Mouse (Mus musculus) heart, embryonic 11.5 days (tissue): ENCODE results near the gene Stat5b. TPM values are rescaled to one million over a fixed set of nuclear protein-coding genes. Genes with fewer than 3 reads are reported as not detected.

Experiments
- ATAC-seq: fragments of 200-750 bp; cut with Nextera tagmentation; replicated peaks from 2 replicates; pipeline ENCODE4 v1.8.0; 2017; ENCODE audit warnings: moderate library complexity; ENCODE audit not compliant: insufficient number of reproducible peaks, low FRiP score, low TSS enrichment
- H3K27ac ChIP-seq: fragments of 300-500 bp; sonication (generic); 2 replicates; pipeline ENCODE4 v1.5.1; 2014; ENCODE audit warnings: mild to moderate bottlenecking, low read depth, low read length
- H3K27me3 ChIP-seq: fragments of 300-500 bp; sonication (generic); 2 replicates; pipeline ENCODE4 v1.6.1; 2014; ENCODE audit warnings: mild to moderate bottlenecking, low read length, mixed read lengths; ENCODE audit not compliant: control insufficient read depth, insufficient read depth
- H3K36me3 ChIP-seq: fragments of 300-500 bp; sonication (generic); 2 replicates; pipeline ENCODE4 v1.6.1; 2014; ENCODE audit warnings: mild to moderate bottlenecking, low read length, moderate library complexity, mixed read lengths; ENCODE audit not compliant: control insufficient read depth, insufficient read depth
- H3K4me1 ChIP-seq: fragments of 300-500 bp; sonication (generic); 2 replicates; pipeline ENCODE4 v1.6.1; 2014; ENCODE audit warnings: low read length; ENCODE audit not compliant: control insufficient read depth, insufficient read depth
- H3K4me2 ChIP-seq: fragments of 300-500 bp; sonication (generic); 2 replicates; pipeline ENCODE4 v1.6.1; 2014; ENCODE audit warnings: mild to moderate bottlenecking, moderate library complexity
- H3K4me3 ChIP-seq: fragments of 300-500 bp; sonication (generic); 2 replicates; pipeline ENCODE4 v1.5.1; 2014; ENCODE audit warnings: low read depth, low read length
- H3K9ac ChIP-seq: fragments of 300-500 bp; sonication (generic); 2 replicates; pipeline ENCODE4 v1.6.1; 2014; ENCODE audit warnings: mild to moderate bottlenecking, low read depth, low read length, moderate library complexity
- H3K9me3 ChIP-seq: fragments of 300-500 bp; sonication (generic); replicated peaks from 2 replicates; pipeline ENCODE4 v1.6.1; 2016; ENCODE audit warnings: low read length; ENCODE audit not compliant: control insufficient read depth
- WGBS: fragments of 180-500 bp; shearing (Covaris S2); extraction: QIAGEN DNeasy Blood & Tissue Kit; methylation state at CpG from one replicate; pipeline ENCODE4 v1.1.7; 2014; ENCODE audit not compliant: insufficient replicate concordance; 5-methylcytosine and 5-hydroxymethylcytosine counted together
- polyA plus RNA-seq: library from polyadenylated mRNA; unstranded; fragments of >200 nt; fragmentation: Nextera tagmentation; extraction: Ambion mirVana; gene quantifications from 2 replicates; pipeline ENCODE4 v1.2.1, GENCODE M21; 2014

Stat5b gene
- polyA plus RNA-seq, 1 experiment from 2014 or later: 26.4 TPM

DNA sequence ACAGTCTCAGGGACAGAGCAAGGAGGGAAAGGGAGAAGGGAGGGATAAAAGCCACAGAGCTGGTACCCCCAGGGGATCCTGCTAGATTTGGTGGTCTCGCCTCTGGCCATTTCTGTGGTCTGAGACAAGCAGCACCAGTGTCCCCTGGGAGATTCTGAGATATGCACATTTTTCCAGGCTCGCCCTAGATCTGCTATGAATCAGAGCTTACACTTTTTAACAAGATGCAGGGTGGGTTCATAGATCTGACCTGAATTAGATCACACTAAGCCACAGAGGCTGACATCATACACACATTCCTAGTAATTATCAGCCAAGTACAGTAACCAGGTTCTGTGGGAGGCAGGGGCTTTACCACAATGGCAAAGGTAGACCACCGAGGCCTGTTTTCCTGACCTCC is 60.8 kb downstream of the Stat5b start:
- Histone ChIP-seq H3K36me3 (peaks cover 23% of the 10 kb centered on the region), H3K9me3 (no peaks in the 10 kb centered on the region), H3K9ac (no peak overlapping the region), H3K4me1 (no peaks in the 10 kb centered on the region), H3K4me3 (no peak overlapping the region), H3K27me3 (no peaks in the 10 kb centered on the region), H3K4me2 (no peak overlapping the region), H3K27ac (no peak overlapping the region)
- no peak for ATAC-seq
- 84% methylated on average over 3 of the region's 3 CpGs for WGBS

DNA sequence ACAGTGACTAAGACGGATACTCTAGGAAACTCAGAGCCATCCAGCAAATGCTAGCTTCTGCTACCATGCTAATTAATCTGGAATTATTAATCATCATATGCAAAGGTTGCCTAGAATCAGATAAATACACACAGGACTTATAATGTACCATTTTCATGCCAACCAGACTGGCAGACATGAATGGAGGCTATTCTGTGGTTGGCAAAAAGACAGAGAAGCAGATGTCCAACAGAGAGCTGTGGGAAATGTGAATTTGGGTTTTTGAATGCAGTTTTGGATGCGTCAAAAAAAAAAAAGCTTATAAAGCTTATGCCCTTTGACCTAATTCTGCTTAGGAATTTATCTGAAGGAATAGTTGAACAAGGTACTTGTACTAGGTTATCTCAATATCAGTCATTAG is 64.8 kb downstream of the Stat5b start:
- ATAC-seq: no peak
- Histone ChIP-seq H3K4me3 (no peak overlapping the region), H3K9ac (no peak overlapping the region), H3K4me2 (no peak overlapping the region), H3K4me1 (peaks cover 10% of the 10 kb centered on the region), H3K36me3 (peaks cover 29% of the 10 kb centered on the region), H3K27ac (no peak overlapping the region), H3K9me3 (no peaks in the 10 kb centered on the region), H3K27me3 (no peaks in the 10 kb centered on the region)
- WGBS: 96% methylated on average over 2 of the region's 2 CpGs

DNA sequence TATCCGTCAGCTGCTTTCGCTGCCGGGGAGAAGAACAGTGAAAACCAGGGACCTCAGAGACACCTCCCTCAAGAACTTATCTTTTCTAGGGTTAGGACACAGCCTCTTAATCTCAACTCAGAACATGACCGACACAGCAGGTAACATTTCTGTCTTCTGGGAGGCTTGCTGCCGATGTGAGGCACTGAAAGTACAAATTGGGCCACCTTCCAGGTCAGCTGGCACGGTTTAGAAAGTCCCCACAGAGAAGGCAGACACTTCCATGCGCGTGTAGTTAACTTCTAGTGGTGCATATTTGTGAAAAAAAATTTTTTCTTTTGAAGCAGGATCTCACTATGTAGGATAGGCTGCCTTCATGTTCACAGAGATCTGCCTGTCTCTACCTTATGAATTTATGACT is 66.2 kb downstream of the Stat5b start:
- Histone ChIP-seq H3K36me3 (peaks cover 35% of the 10 kb centered on the region), H3K4me2 (no peak overlapping the region), H3K9me3 (no peaks in the 10 kb centered on the region), H3K9ac (no peak overlapping the region), H3K4me3 (no peak overlapping the region), H3K27me3 (no peaks in the 10 kb centered on the region), H3K4me1 (peaks cover 10% of the 10 kb centered on the region), H3K27ac (no peak overlapping the region)
- ATAC-seq: no peak
- 81% methylated on average over 8 of the region's 8 CpGs for WGBS

DNA sequence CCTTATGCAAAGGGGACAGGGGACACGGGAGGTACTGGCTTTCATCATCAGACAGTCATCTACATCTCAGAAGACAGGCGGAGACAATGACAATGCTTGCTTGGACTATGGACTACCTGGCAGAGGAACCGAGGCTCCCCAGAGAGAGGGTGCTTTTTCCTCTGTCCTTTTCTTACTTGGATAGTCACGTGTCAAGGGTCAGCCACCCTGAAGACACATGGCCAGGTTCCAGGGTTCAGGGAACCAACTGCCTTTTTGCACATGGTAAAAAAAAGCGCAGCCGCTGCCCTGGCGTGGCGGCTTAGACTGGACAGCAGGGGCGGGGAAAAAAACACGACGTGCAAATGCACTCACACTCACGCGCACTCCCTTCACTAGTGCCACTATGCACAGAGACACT is 68.0 kb downstream of the Stat5b start:
- H3K27me3 ChIP-seq: no peaks in the 10 kb centered on the region
- no peak for ATAC-seq
- H3K27ac ChIP-seq: no peak overlapping the region
- no peak overlapping the region for H3K4me3 ChIP-seq
- no peaks in the 10 kb centered on the region for H3K9me3 ChIP-seq
- no peak overlapping the region for H3K9ac ChIP-seq
- peaks cover 10% of the 10 kb centered on the region for H3K4me1 ChIP-seq
- peaks cover 25% of the 10 kb centered on the region for H3K36me3 ChIP-seq
- 85% methylated on average over 13 of the region's 13 CpGs for WGBS
- H3K4me2 ChIP-seq: no peak overlapping the region

DNA sequence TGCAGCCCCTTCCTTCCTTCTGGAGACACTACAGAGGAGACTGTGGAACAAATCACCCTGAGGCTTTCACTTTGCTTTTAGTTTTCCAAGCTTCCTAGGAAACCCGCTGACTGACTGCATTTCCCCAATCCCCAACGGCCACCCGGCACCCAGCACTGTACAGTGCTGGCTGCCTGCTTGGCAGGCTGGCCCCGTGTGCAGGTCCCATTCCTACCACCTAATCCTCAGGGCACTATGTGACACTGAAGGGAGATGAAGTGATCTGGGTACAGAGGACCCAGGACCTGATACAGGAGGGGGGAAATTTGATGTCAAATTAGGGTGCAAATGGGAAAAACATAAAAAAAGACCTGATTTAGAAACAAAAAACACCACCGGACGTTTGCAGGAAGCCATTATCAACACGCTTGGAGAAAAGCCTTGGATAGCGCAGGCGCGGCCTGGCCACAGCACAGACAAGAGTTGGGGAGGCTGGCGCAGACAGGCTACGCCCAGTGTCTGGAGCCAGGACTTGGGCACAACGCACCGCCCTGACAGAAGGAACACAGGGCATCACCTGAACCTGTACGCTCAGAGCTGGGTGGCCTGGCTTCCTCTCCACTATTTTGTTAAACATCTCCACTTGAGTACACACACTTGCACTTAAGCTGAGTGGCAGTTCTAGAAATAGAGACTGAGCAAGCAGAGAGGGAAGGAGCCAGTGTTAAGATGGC is 68.6 kb downstream of the Stat5b start:
- Histone ChIP-seq H3K4me3 (no peak overlapping the region), H3K4me1 (peaks cover 10% of the 10 kb centered on the region), H3K36me3 (peaks cover 22% of the 10 kb centered on the region), H3K27me3 (no peaks in the 10 kb centered on the region), H3K27ac (no peak overlapping the region), H3K9ac (no peak overlapping the region; the same call in 1 of the 2 replicates), H3K9me3 (no peaks in the 10 kb centered on the region), H3K4me2 (no peak overlapping the region)
- ATAC-seq: no peak
- 73% methylated on average over 15 of the region's 15 CpGs for WGBS

DNA sequence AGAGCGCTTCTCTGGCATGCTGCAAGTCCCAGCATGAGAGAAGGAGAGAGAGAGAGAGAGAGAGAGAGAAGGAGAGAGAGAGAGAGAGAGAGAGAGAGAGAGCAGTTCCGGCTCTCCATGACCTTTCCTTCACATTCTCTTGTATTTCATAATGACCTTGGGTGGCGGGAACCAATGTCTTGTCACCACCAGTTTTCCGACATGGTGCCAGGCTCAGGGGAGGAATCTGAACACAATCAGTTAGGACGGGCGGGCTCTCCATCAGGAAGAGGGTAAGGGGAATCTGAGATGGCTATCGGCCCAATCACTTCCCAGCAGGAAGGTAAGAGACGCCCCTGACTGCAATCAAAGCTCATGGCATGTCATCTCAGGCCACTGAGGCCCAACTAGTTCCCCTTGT is 70.3 kb downstream of the Stat5b start:
- Histone ChIP-seq H3K9me3 (no peaks in the 10 kb centered on the region), H3K27ac (no peak overlapping the region), H3K4me2 (no peak overlapping the region), H3K36me3 (peaks cover 16% of the 10 kb centered on the region), H3K4me3 (no peak overlapping the region), H3K4me1 (peaks cover 10% of the 10 kb centered on the region), H3K27me3 (no peaks in the 10 kb centered on the region), H3K9ac (no peak overlapping the region)
- no peak for ATAC-seq
- 77% methylated on average over 8 of the region's 8 CpGs for WGBS

DNA sequence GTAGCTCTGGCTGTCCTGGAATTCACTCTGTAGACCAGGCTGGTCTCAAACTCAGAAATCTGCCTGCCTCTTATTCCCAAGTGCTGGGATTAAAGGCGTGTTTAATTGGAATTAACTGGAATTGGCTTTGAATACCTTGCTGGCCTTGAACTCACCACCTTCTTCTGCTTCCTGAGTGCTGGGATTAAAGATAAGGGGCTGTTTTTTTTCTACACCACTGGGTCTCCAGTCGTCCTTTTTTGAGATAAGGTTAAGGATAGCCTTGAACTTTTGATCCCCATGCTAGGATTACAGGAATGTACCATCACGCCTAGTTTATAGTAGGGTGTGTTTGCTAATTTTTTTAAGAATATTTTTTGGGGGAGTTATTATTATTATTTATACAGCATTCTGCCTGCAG is 72.5 kb downstream of the Stat5b start:
- H3K27ac ChIP-seq: no peak overlapping the region
- H3K9ac ChIP-seq: no peak overlapping the region
- H3K27me3 ChIP-seq: no peaks in the 10 kb centered on the region
- no peak overlapping the region for H3K4me2 ChIP-seq
- WGBS: 53% methylated on average over 3 of the region's 3 CpGs
- ATAC-seq: no peak
- H3K36me3 ChIP-seq: peaks cover 14% of the 10 kb centered on the region
- H3K4me1 ChIP-seq: peaks cover 10% of the 10 kb centered on the region
- no peaks in the 10 kb centered on the region for H3K9me3 ChIP-seq
- no peak overlapping the region for H3K4me3 ChIP-seq

DNA sequence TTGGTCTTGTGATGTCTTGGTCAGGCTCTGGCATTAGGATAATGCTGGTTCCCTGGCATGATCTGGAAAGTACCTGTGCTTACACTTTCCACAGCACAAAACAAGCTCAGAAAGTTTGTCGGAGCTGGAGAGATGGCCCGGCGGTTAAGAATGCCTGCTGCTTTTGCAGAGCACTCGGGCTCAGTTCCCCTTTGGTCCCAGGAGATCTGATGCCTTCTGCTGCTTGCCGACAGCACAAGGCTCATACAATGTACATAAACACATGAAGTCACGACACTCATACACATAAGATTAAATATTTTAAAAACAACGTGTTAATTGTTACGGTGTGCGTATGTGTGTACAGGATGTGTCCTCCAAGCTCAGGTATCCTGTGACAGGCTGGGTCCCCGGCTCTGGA is 74.6 kb downstream of the Stat5b start:
- no peak for ATAC-seq
- H3K9me3 ChIP-seq: no peaks in the 10 kb centered on the region
- no peak overlapping the region for H3K9ac ChIP-seq
- no peaks in the 10 kb centered on the region for H3K4me1 ChIP-seq
- 79% methylated on average over 10 of the region's 10 CpGs for WGBS
- H3K36me3 ChIP-seq: peaks cover 7% of the 10 kb centered on the region; the same call in 1 of the 2 replicates
- H3K4me3 ChIP-seq: no peak overlapping the region
- no peak overlapping the region for H3K4me2 ChIP-seq
- H3K27ac ChIP-seq: no peak overlapping the region
- H3K27me3 ChIP-seq: no peaks in the 10 kb centered on the region

DNA sequence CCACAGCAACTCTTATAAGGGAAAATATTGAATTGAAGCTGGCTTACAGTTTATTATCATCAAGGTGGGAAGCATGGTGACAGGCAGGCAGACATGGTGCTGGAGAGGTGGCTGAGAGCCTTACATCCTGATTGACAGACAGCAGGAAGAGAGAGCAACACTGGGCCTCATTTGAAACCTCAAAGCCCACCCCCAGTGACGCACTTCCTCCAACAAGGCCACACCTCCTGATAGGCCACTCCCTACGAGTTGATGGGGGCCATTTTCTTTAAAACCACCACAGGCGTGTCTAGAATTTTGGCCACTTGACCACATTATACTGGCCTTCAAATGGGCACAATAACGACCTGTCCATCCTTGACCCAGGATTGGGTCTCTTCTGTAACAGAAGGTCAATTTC is 76.3 kb downstream of the Stat5b start:
- Histone ChIP-seq H3K4me2 (no peak overlapping the region), H3K27me3 (no peaks in the 10 kb centered on the region), H3K4me3 (no peak overlapping the region), H3K9me3 (no peaks in the 10 kb centered on the region), H3K36me3 (0 out of 2 replicates have a peak, but pooled peaks cover under 1% of the 10 kb centered on the region), H3K4me1 (0 out of 2 replicates have a peak, but pooled peaks cover 4% of the 10 kb centered on the region), H3K9ac (no peak overlapping the region), H3K27ac (no peak overlapping the region)
- WGBS: 78% methylated on average over 4 of the region's 4 CpGs
- ATAC-seq: no peak
